Mouse (Mus musculus) ES-Bruce4 (cell line): Measurements from ENCODE around the gene Rbpjl. TPM values are rescaled to one million over a fixed set of nuclear protein-coding genes. Genes with fewer than 3 reads are reported as not detected.
A peak's percentile ranks its signal among the peaks of the same experiment; 100 is the strongest.

Experiments used
- H3K27ac ChIP-seq: 2 replicates; pipeline ENCODE4 v1.5.1; 2012; ENCODE audit warnings: low read length, inconsistent platforms; ENCODE audit not compliant: insufficient read depth
- H3K27me3 ChIP-seq: 2 replicates; pipeline ENCODE4 v1.6.1; 2012; ENCODE audit warnings: mild to moderate bottlenecking, low read length, inconsistent platforms; ENCODE audit not compliant: control insufficient read depth, poor library complexity, insufficient read depth, severe bottlenecking
- H3K36me3 ChIP-seq: 2 replicates; pipeline ENCODE4 v1.6.1; 2012; ENCODE audit warnings: inconsistent platforms, mild to moderate bottlenecking, low read length, moderate library complexity; ENCODE audit not compliant: control insufficient read depth, poor library complexity, insufficient read depth, severe bottlenecking
- H3K4me1 ChIP-seq: one replicate; pipeline ENCODE4 v1.8.1; 2011; ENCODE audit warnings: low read length; ENCODE audit not compliant: control insufficient read depth, insufficient read depth
- H3K4me3 ChIP-seq: 2 replicates; pipeline ENCODE4 v1.5.1; 2011; ENCODE audit warnings: low read depth, mild to moderate bottlenecking, low read length
- H3K9ac ChIP-seq: 2 replicates; pipeline ENCODE4 v1.6.1; 2012; ENCODE audit warnings: low read depth, mild to moderate bottlenecking, inconsistent platforms; ENCODE audit not compliant: poor library complexity, severe bottlenecking
- H3K9me3 ChIP-seq: replicated peaks from 2 replicates; pipeline ENCODE4 v1.6.1; 2012; ENCODE audit warnings: mild to moderate bottlenecking, low read length, inconsistent platforms; ENCODE audit not compliant: control insufficient read depth, poor library complexity, insufficient read depth, severe bottlenecking
- CTCF ChIP-seq: IDR thresholded peaks from one replicate; pipeline ENCODE4 v1.8.1; 2011; ENCODE audit warnings: low read depth, low read length
- EP300 ChIP-seq: IDR thresholded peaks from 2 replicates; pipeline ENCODE4 v1.6.1; 2011; ENCODE audit warnings: low read depth, low read length; ENCODE audit not compliant: insufficient read depth
- POLR2A ChIP-seq: IDR thresholded peaks from one replicate; pipeline ENCODE4 v1.8.1; 2011; ENCODE audit warnings: low read length; ENCODE audit not compliant: insufficient read depth
- polyA plus RNA-seq: library from polyadenylated mRNA; stranded (reverse); fragments of >200 nt; gene quantifications from 2 replicates; pipeline ENCODE4 v1.2.4, GENCODE M21; 2011; ENCODE audit warnings: low read depth; ENCODE audit not compliant: missing spikeins, insufficient read depth, insufficient read length

Gene Rbpjl
- polyA plus RNA-seq, 1 experiment = not detected

GRCm38 (mm10) chr2:164448140-164448539 lies 45.2 kb downstream of the Rbpjl start:
- TF ChIP-seq EP300 (no peak), POLR2A (no peak), CTCF (no peak)
- H3K9me3 ChIP-seq = no peaks in the 10 kb centered on the region
- H3K4me1 ChIP-seq = peaks cover 10% of the 10 kb centered on the region
- H3K9ac ChIP-seq = no peak overlapping the region
- H3K27ac ChIP-seq = no peak overlapping the region
- no peaks in the 10 kb centered on the region for H3K36me3 ChIP-seq
- no peak overlapping the region for H3K4me3 ChIP-seq
- no peaks in the 10 kb centered on the region for H3K27me3 ChIP-seq

- H3K36me3 ChIP-seq = no peaks in the 10 kb centered on the region
- H3K4me1 ChIP-seq = peaks cover 12% of the 10 kb centered on the region
- no peak overlapping the region for H3K4me3 ChIP-seq
- no peak for TF ChIP-seq EP300
- no peak for TF ChIP-seq POLR2A
- TF ChIP-seq CTCF = no peak
- H3K9ac ChIP-seq = no peak overlapping the region
- H3K27ac ChIP-seq = no peak overlapping the region
- no peaks in the 10 kb centered on the region for H3K27me3 ChIP-seq
- no peaks in the 10 kb centered on the region for H3K9me3 ChIP-seq
These were observed 46.0 kb downstream of the Rbpjl start for GRCm38 (mm10) chr2:164448921-164449320.

GRCm38 (mm10) chr2:164449341-164450042 lies 46.6 kb downstream of the Rbpjl start:
- Histone ChIP-seq H3K9me3 (no peaks in the 10 kb centered on the region), H3K4me1 (peaks cover 12% of the 10 kb centered on the region), H3K9ac (no peak overlapping the region), H3K27me3 (no peaks in the 10 kb centered on the region), H3K27ac (no peak overlapping the region), H3K4me3 (no peak overlapping the region), H3K36me3 (no peaks in the 10 kb centered on the region)
- TF ChIP-seq POLR2A (no peak), CTCF (no peak), EP300 (no peak)

GRCm38 (mm10) chr2:164452000-164452676 lies 49.2 kb downstream of the Rbpjl start:
- Histone ChIP-seq H3K27ac (peak overlapping the region; percentile 80), H3K9ac (no peak overlapping the region), H3K36me3 (no peaks in the 10 kb centered on the region), H3K27me3 (no peaks in the 10 kb centered on the region), H3K4me1 (peaks cover 17% of the 10 kb centered on the region), H3K4me3 (no peak overlapping the region), H3K9me3 (no peaks in the 10 kb centered on the region)
- TF ChIP-seq POLR2A (no peak), EP300 (no peak), CTCF (no peak)

GRCm38 (mm10) chr2:164453047-164453757 lies 50.3 kb downstream of the Rbpjl start:
- Histone ChIP-seq H3K9me3 (no peaks in the 10 kb centered on the region), H3K4me3 (no peak overlapping the region), H3K9ac (no peak overlapping the region), H3K36me3 (no peaks in the 10 kb centered on the region), H3K4me1 (peaks cover 17% of the 10 kb centered on the region), H3K27ac (peak overlapping the region; percentile 49; the same call in 1 of the 2 replicates), H3K27me3 (no peaks in the 10 kb centered on the region)
- no peak for TF ChIP-seq CTCF
- no peak for TF ChIP-seq POLR2A
- no peak for TF ChIP-seq EP300
